Mouse (Mus musculus): ENCODE results near the gene Adamts16.

Gene Adamts16

GRCm38 (mm10) chr13:70832593-70833138 is 8.9 kb downstream of the Adamts16 start:
- DNase-seq (ENCODE audit: low spot score in 2 of 2): no peak

- no peak for DNase-seq (ENCODE audit: low spot score in 2 of 2)
Measured at GRCm38 (mm10) chr13:70831041-70831440, 10.6 kb downstream of the Adamts16 start.

- DNase-seq (ENCODE audit: low spot score in 2 of 2): no peak
Measured at GRCm38 (mm10) chr13:70827507-70827906, 14.1 kb downstream of the Adamts16 start.

GRCm38 (mm10) chr13:70825265-70825664 is 16.3 kb downstream of the Adamts16 start:
- DNase-seq (ENCODE audit: low spot score in 2 of 2): no peak

- DNase-seq (ENCODE audit: low spot score in 2 of 2): no peak
Measured at GRCm38 (mm10) chr13:70823757-70824156, 17.9 kb downstream of the Adamts16 start.

GRCm38 (mm10) chr13:70818982-70819381 is 22.6 kb downstream of the Adamts16 start:
- no peak for DNase-seq (ENCODE audit: low spot score in 2 of 2)

- DNase-seq (ENCODE audit: low spot score in 2 of 2): no peak
Measured at GRCm38 (mm10) chr13:70814423-70814822, 27.2 kb downstream of the Adamts16 start.

GRCm38 (mm10) chr13:70805506-70805905 is 36.1 kb downstream of the Adamts16 start:
- DNase-seq (ENCODE audit: low spot score in 2 of 2): no peak

- no peak for DNase-seq (ENCODE audit: low spot score in 2 of 2)
Measured at GRCm38 (mm10) chr13:70802849-70803248, 38.8 kb downstream of the Adamts16 start.

GRCm38 (mm10) chr13:70799322-70799721 is 42.3 kb downstream of the Adamts16 start:
- DNase-seq (ENCODE audit: low spot score in 2 of 2): no peak

GRCm38 (mm10) chr13:70798396-70798795 is 43.2 kb downstream of the Adamts16 start:
- DNase-seq (ENCODE audit: low spot score in 2 of 2): peak in 1 of 2 experiments; percentile 29

- no peak for DNase-seq (ENCODE audit: low spot score in 2 of 2)
Measured at GRCm38 (mm10) chr13:70794074-70794572, 47.5 kb downstream of the Adamts16 start.

- DNase-seq (ENCODE audit: low spot score in 2 of 2): no peak
Measured at GRCm38 (mm10) chr13:70793660-70794059, 48.0 kb downstream of the Adamts16 start.

GRCm38 (mm10) chr13:70792950-70793349 is 48.7 kb downstream of the Adamts16 start:
- no peak for DNase-seq (ENCODE audit: low spot score in 2 of 2)

GRCm38 (mm10) chr13:70789806-70790205 is 51.8 kb downstream of the Adamts16 start:
- no peak for DNase-seq (ENCODE audit: low spot score in 2 of 2)

- no peak for DNase-seq (ENCODE audit: low spot score in 2 of 2)
Measured at GRCm38 (mm10) chr13:70789022-70789421, 52.6 kb downstream of the Adamts16 start.

GRCm38 (mm10) chr13:70785078-70785477 is 56.5 kb downstream of the Adamts16 start:
- DNase-seq (ENCODE audit: low spot score in 2 of 2): no peak

- DNase-seq (ENCODE audit: low spot score in 2 of 2): no peak
Measured at GRCm38 (mm10) chr13:70784126-70784525, 57.5 kb downstream of the Adamts16 start.

GRCm38 (mm10) chr13:70779781-70780180 is 61.8 kb downstream of the Adamts16 start:
- DNase-seq (ENCODE audit: low spot score in 2 of 2): no peak

- DNase-seq (ENCODE audit: low spot score in 2 of 2): no peak
Measured at GRCm38 (mm10) chr13:70778872-70779554, 62.6 kb downstream of the Adamts16 start.

- no peak for DNase-seq (ENCODE audit: low spot score in 2 of 2)
Measured at GRCm38 (mm10) chr13:70771100-70771499, 70.5 kb downstream of the Adamts16 start.

GRCm38 (mm10) chr13:70769156-70769555 is 72.5 kb downstream of the Adamts16 start:
- no peak for DNase-seq (ENCODE audit: low spot score in 2 of 2)

GRCm38 (mm10) chr13:70767462-70767861 is 74.1 kb downstream of the Adamts16 start:
- no peak for DNase-seq (ENCODE audit: low spot score in 2 of 2)

Data from frontal cortex, postnatal 10 days (tissue).